Mouse (Mus musculus): ENCODE measurements around the gene Cntnap2. TPM values are rescaled to one million over a fixed set of nuclear protein-coding genes. Genes with fewer than 3 reads are reported as not detected.

Gene Cntnap2
- polyA plus RNA-seq, 1 experiment from 2014 or later, result 70.3 TPM

GRCm38 (mm10) chr6:45589084-45589483 is 529.9 kb downstream of the Cntnap2 start:
- Histone ChIP-seq H3K9ac (ENCODE audit: low read length) (no peak overlapping the region), H3K36me3 (ENCODE audit: control insufficient read depth, insufficient read depth, low read length) (no peaks in the 10 kb centered on the region), H3K9me3 (replicated peaks; ENCODE audit: control insufficient read depth, low read length) (no peaks in the 10 kb centered on the region), H3K27ac (ENCODE audit: low read depth, low read length) (no peak overlapping the region), H3K27me3 (replicated peaks; ENCODE audit: control insufficient read depth, insufficient read depth, low read length) (no peaks in the 10 kb centered on the region), H3K4me1 (ENCODE audit: control insufficient read depth, insufficient read depth, low read length) (no peaks in the 10 kb centered on the region), H3K4me2 (ENCODE audit: low read length) (no peak overlapping the region), H3K4me3 (ENCODE audit: low read depth, low read length) (no peak overlapping the region)
- DNase-seq (ENCODE audit: low spot score) (no peak), ATAC-seq (no peak)

GRCm38 (mm10) chr6:45647017-45647416 is 587.9 kb downstream of the Cntnap2 start:
- no peak overlapping the region for H3K4me2 ChIP-seq (ENCODE audit: low read length)
- DNase-seq (ENCODE audit: low spot score) (no peak), ATAC-seq (no peak)
- H3K9ac ChIP-seq (ENCODE audit: low read length), result no peak overlapping the region
- H3K9me3 ChIP-seq (replicated peaks; ENCODE audit: control insufficient read depth, low read length), result no peaks in the 10 kb centered on the region
- no peaks in the 10 kb centered on the region for H3K27me3 ChIP-seq (replicated peaks; ENCODE audit: control insufficient read depth, insufficient read depth, low read length)
- no peak overlapping the region for H3K27ac ChIP-seq (ENCODE audit: low read depth, low read length)
- no peaks in the 10 kb centered on the region for H3K4me1 ChIP-seq (ENCODE audit: control insufficient read depth, insufficient read depth, low read length)
- H3K36me3 ChIP-seq (ENCODE audit: control insufficient read depth, insufficient read depth, low read length), result no peaks in the 10 kb centered on the region
- no peak overlapping the region for H3K4me3 ChIP-seq (ENCODE audit: low read depth, low read length)

DNA sequence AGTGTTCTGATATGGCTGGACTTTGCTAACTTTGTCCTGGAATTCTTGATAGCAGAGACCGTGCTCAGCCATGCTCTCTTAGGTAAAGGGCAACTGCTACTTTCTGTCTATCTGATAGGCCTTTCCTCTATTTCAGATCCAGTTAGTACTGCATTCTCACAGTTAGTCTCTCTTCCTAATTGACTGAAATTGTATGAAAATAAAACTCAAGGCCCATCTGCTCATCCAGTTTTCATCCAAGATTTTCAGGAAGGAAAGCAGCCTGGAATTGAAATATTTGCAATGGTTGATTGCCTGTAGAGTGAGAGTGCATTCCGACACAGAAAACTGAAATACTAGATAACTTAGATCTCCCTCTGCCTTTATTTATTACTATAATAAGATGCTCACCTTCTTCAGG is 589.3 kb downstream of the Cntnap2 start:
- H3K9me3 ChIP-seq (replicated peaks; ENCODE audit: control insufficient read depth, low read length), result no peaks in the 10 kb centered on the region
- no peaks in the 10 kb centered on the region for H3K4me1 ChIP-seq (ENCODE audit: control insufficient read depth, insufficient read depth, low read length)
- no peaks in the 10 kb centered on the region for H3K27me3 ChIP-seq (replicated peaks; ENCODE audit: control insufficient read depth, insufficient read depth, low read length)
- no peak overlapping the region for H3K4me3 ChIP-seq (ENCODE audit: low read depth, low read length)
- DNase-seq (ENCODE audit: low spot score) (peak; percentile 11), ATAC-seq (no peak)
- no peak overlapping the region for H3K27ac ChIP-seq (ENCODE audit: low read depth, low read length)
- H3K36me3 ChIP-seq (ENCODE audit: control insufficient read depth, insufficient read depth, low read length), result no peaks in the 10 kb centered on the region
- no peak overlapping the region for H3K4me2 ChIP-seq (ENCODE audit: low read length)
- WGBS, result 80% methylated on average over 2 of the region's 2 CpGs
- no peak overlapping the region for H3K9ac ChIP-seq (ENCODE audit: low read length)

DNA sequence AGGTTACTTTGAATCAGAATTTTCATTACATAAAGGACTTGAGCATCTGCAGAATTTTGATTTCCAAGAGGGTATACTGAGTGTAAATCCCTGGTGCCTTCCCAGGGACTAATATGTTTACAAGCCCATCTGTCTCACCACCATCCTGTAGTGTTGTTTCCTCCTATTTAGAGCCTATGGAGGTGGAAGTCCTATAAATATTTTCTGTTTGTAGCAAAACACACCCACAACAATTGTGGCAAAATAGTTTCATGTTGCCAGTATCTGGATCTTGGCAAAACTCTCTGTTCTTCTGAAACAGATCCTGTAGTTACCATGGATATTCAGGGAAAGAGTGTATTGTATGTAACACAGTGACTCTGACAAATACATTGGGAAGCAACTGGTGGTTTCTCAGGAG is 641.1 kb downstream of the Cntnap2 start:
- Histone ChIP-seq H3K4me2 (ENCODE audit: low read length) (no peak overlapping the region), H3K27me3 (replicated peaks; ENCODE audit: control insufficient read depth, insufficient read depth, low read length) (no peaks in the 10 kb centered on the region), H3K9me3 (replicated peaks; ENCODE audit: control insufficient read depth, low read length) (no peaks in the 10 kb centered on the region), H3K9ac (ENCODE audit: low read length) (no peak overlapping the region), H3K4me3 (ENCODE audit: low read depth, low read length) (no peak overlapping the region), H3K4me1 (ENCODE audit: control insufficient read depth, insufficient read depth, low read length) (no peaks in the 10 kb centered on the region), H3K27ac (ENCODE audit: low read depth, low read length) (no peak overlapping the region), H3K36me3 (ENCODE audit: control insufficient read depth, insufficient read depth, low read length) (no peaks in the 10 kb centered on the region)
- ATAC-seq (no peak), DNase-seq (ENCODE audit: low spot score) (no peak)

DNA sequence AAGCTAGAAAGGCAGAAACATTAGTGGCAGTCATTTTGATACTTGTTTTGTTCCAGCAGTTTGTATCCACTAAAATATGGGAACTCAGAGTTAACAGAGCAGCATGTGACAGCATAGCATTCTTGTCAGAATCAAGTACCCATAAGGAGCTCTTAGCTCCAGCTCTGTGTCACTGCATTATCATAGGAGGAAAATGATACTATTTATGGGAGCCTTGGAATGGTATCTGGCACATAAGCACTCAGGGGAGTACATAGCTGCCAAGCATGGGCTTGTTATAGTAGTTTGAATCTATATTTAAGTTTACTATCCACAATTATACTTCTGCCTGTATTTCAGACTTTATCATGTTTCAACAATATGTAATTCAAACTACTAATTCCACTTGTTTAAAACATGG is 732.5 kb downstream of the Cntnap2 start:
- no peak overlapping the region for H3K4me3 ChIP-seq (ENCODE audit: low read depth, low read length)
- H3K9me3 ChIP-seq (replicated peaks; ENCODE audit: control insufficient read depth, low read length), result no peaks in the 10 kb centered on the region
- DNase-seq (ENCODE audit: low spot score) (no peak), ATAC-seq (no peak)
- no peak overlapping the region for H3K4me2 ChIP-seq (ENCODE audit: low read length)
- no peak overlapping the region for H3K9ac ChIP-seq (ENCODE audit: low read length)
- no peaks in the 10 kb centered on the region for H3K27me3 ChIP-seq (replicated peaks; ENCODE audit: control insufficient read depth, insufficient read depth, low read length)
- H3K27ac ChIP-seq (ENCODE audit: low read depth, low read length), result no peak overlapping the region
- H3K36me3 ChIP-seq (ENCODE audit: control insufficient read depth, insufficient read depth, low read length), result no peaks in the 10 kb centered on the region
- H3K4me1 ChIP-seq (ENCODE audit: control insufficient read depth, insufficient read depth, low read length), result no peaks in the 10 kb centered on the region

GRCm38 (mm10) chr6:45841626-45842341 is 782.6 kb downstream of the Cntnap2 start:
- Histone ChIP-seq H3K36me3 (ENCODE audit: control insufficient read depth, insufficient read depth, low read length) (no peaks in the 10 kb centered on the region), H3K27me3 (replicated peaks; ENCODE audit: control insufficient read depth, insufficient read depth, low read length) (no peaks in the 10 kb centered on the region), H3K9ac (ENCODE audit: low read length) (no peak overlapping the region), H3K27ac (ENCODE audit: low read depth, low read length) (no peak overlapping the region), H3K4me3 (ENCODE audit: low read depth, low read length) (no peak overlapping the region), H3K9me3 (replicated peaks; ENCODE audit: control insufficient read depth, low read length) (no peaks in the 10 kb centered on the region), H3K4me1 (ENCODE audit: control insufficient read depth, insufficient read depth, low read length) (no peaks in the 10 kb centered on the region), H3K4me2 (ENCODE audit: low read length) (no peak overlapping the region)
- 81% methylated on average over 4 of the region's 4 CpGs for WGBS
- ATAC-seq (no peak), DNase-seq (ENCODE audit: low spot score) (no peak)

DNA sequence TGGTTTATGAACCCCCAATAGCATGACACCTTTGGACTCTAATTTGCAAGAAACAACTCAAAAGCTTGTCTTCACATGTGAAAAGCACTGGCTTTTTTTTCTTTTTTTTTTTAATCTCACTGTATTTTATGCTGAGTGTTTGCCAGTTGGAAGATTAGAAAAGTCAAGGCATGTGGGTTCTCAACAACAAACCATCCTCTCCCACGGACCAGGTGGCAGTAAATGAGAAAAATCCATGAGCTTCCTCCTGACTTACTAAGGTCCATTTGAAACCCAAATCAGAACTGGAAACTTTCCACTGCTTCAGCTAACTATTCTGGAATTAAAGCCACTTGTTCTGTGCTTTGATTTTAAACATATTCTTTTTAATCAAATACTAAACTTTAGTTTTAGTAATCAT is 784.6 kb downstream of the Cntnap2 start:
- H3K9ac ChIP-seq (ENCODE audit: low read length), result no peak overlapping the region
- H3K9me3 ChIP-seq (replicated peaks; ENCODE audit: control insufficient read depth, low read length), result no peaks in the 10 kb centered on the region
- no peaks in the 10 kb centered on the region for H3K36me3 ChIP-seq (ENCODE audit: control insufficient read depth, insufficient read depth, low read length)
- DNase-seq (ENCODE audit: low spot score) (no peak), ATAC-seq (no peak)
- H3K4me1 ChIP-seq (ENCODE audit: control insufficient read depth, insufficient read depth, low read length), result no peaks in the 10 kb centered on the region
- H3K27me3 ChIP-seq (replicated peaks; ENCODE audit: control insufficient read depth, insufficient read depth, low read length), result no peaks in the 10 kb centered on the region
- 66% methylated on average over 1 of the region's 1 CpGs for WGBS
- H3K4me2 ChIP-seq (ENCODE audit: low read length), result no peak overlapping the region
- H3K27ac ChIP-seq (ENCODE audit: low read depth, low read length), result no peak overlapping the region
- H3K4me3 ChIP-seq (ENCODE audit: low read depth, low read length), result no peak overlapping the region

DNA sequence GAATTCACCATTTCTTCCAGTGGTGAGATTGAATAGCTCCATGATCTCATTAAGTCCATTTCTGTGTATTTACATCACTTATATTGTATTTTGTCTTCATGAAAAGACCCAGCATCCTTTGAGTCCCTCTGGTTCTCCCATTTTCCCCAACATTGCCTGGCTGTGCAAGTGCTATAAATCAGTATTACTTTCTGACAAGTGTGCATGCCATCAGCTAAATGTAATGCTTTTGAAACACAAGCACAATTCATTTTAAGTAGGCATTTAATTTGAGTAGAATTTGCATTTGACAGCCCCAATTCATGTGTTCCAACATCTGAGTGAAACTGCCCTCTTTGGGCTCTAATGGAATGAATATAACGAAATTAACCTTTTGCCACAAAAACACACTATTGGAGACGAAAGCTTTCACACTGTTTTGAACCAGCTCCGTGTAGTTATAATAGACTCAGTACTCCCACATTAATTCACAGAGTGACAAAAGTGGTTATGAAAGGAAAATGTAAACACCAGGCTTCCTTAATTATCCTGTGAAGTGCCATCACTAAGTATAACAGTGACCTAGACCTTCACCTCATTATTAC is 812.3 kb downstream of the Cntnap2 start:
- ATAC-seq (peak; percentile 75), DNase-seq (ENCODE audit: low spot score) (peak; percentile 63)
- no peaks in the 10 kb centered on the region for H3K36me3 ChIP-seq (ENCODE audit: control insufficient read depth, insufficient read depth, low read length)
- H3K9ac ChIP-seq (ENCODE audit: low read length), result no peak overlapping the region
- 11% methylated on average over 3 of the region's 3 CpGs for WGBS
- H3K4me1 ChIP-seq (ENCODE audit: control insufficient read depth, insufficient read depth, low read length), result no peaks in the 10 kb centered on the region
- H3K27me3 ChIP-seq (replicated peaks; ENCODE audit: control insufficient read depth, insufficient read depth, low read length), result no peaks in the 10 kb centered on the region
- H3K4me3 ChIP-seq (ENCODE audit: low read depth, low read length), result no peak overlapping the region
- H3K9me3 ChIP-seq (replicated peaks; ENCODE audit: control insufficient read depth, low read length), result no peaks in the 10 kb centered on the region
- H3K27ac ChIP-seq (ENCODE audit: low read depth, low read length), result no peak overlapping the region
- no peak overlapping the region for H3K4me2 ChIP-seq (ENCODE audit: low read length)

- no peak for ATAC-seq
- no peak for DNase-seq (ENCODE audit: low spot score)
- no peaks in the 10 kb centered on the region for H3K9me3 ChIP-seq (replicated peaks; ENCODE audit: control insufficient read depth, low read length)
- H3K9ac ChIP-seq (ENCODE audit: low read length), result no peak overlapping the region
- no peak overlapping the region for H3K4me2 ChIP-seq (ENCODE audit: low read length)
- no peaks in the 10 kb centered on the region for H3K27me3 ChIP-seq (replicated peaks; ENCODE audit: control insufficient read depth, insufficient read depth, low read length)
- H3K36me3 ChIP-seq (ENCODE audit: control insufficient read depth, insufficient read depth, low read length), result no peaks in the 10 kb centered on the region
- no peak overlapping the region for H3K4me3 ChIP-seq (ENCODE audit: low read depth, low read length)
- WGBS, result 80% methylated on average over 1 of the region's 1 CpGs
- H3K27ac ChIP-seq (ENCODE audit: low read depth, low read length), result no peak overlapping the region
- H3K4me1 ChIP-seq (ENCODE audit: control insufficient read depth, insufficient read depth, low read length), result no peaks in the 10 kb centered on the region
These were observed 826.3 kb downstream of the Cntnap2 start for GRCm38 (mm10) chr6:45885486-45885885.
